Mouse (Mus musculus): ENCODE results near the gene Tox2. TPM values are rescaled to one million over a fixed set of nuclear protein-coding genes. Genes with fewer than 3 reads are reported as not detected.

The Tox2 gene
- 1 to 10 TPM in 2 of 4 experiments, under 1 TPM in 2; 0.66 to 2.7 (median 1.0) TPM for total RNA-seq (2022)

DNA sequence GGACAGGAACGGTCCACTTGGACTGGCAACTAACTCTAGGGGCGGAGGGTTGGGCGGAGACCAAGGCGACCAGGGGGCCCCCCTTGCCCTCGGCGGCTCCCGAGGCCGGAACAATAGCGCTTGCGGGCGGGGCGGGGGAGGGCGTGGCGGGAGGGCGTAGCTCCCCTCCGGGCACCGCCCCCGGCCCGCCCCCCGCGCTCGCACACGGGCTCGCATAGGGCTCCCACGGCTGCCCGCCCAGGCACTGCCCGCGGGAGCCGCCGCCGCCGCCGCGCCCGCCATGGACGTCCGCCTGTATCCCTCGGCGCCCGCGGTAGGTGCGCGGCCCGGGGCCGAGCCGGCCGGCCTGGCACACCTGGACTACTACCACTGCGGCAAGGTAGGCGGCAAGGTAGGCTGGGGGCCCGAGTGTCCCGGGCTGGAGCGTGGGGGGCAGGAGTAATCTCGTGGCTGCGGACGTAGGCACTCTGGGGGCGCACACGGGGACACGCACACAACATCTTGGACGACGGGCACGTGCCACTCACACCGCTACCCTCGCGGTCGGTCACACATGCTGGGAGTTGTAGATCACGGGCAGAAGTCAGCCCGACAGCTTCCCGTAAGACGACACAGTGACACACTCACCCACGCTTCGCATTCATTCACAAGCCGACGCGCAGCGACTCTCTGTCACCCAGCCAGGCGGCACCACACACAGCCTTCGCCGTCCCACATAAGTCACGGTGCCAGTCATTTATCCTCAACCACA is at the start of gene Tox2:
Gene Tox2, plus strand, starts transcription at position 242 of the 751 bp plus-strand sequence.
- peak; percentile 46 for DNase-seq (ENCODE audit: low spot score)

DNA sequence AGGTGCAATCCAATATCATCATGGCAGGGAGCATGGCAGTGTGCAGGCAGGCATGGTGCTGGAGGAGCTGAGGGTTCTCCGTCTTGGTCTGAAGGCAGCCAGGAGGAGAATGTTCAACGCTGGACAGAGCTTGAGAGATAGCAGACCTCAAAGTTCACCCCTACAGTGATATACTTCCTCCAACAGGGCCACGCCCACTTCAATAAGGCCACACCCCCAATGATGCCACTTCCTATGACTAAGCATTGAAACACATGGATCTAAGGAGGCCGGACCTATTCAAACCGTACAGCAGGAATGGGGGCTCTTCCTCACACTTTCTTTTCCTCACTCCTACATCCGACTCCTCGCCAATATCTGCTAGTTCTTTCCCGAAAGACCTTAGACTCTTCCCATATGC is 48.3 kb upstream of the Tox2 start:
- DNase-seq (ENCODE audit: low spot score), result no peak

GRCm38 (mm10) chr2:163158979-163159378 is 43.9 kb upstream of the Tox2 start:
- no peak for DNase-seq (ENCODE audit: low spot score)

- no peak for DNase-seq (ENCODE audit: low spot score)
Observed at GRCm38 (mm10) chr2:163164461-163164990, 38.4 kb upstream of the Tox2 start.

DNA sequence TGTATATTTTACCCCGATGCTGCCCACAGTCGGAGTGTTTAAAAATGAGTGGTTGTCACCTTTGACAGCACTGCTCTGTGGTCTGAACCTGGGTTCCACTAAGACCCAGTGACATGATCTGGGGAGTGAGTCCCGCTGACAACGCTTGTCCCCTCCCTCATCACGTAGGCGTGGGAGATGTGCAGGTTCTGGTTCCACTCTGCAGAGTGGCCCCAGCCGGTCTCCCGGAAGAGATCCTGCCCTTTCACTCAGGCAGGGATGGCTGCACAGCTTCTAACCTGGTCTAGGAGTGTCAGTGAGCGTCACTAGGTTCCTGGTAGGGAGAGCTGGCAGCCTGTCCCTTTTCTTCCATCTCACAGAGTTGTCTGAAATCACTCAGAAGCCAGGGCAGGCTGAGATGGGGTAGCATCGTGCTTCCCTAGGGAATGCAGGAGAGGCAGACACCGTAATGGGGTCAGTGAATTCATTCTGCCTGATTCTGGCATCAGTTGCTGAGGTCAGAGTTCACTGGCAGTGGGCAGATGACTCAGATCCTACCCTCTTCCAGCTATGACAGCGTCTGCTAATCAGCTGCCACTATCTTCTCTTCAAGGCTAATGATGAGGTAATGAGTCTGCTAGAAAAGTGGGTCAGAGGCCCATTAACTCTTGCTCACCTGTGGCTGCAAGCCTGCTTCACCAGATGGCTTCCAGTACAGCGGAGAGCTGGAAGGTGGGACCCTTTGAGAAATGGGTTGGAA is 36.7 kb upstream of the Tox2 start:
- DNase-seq (ENCODE audit: low spot score), result no peak

DNA sequence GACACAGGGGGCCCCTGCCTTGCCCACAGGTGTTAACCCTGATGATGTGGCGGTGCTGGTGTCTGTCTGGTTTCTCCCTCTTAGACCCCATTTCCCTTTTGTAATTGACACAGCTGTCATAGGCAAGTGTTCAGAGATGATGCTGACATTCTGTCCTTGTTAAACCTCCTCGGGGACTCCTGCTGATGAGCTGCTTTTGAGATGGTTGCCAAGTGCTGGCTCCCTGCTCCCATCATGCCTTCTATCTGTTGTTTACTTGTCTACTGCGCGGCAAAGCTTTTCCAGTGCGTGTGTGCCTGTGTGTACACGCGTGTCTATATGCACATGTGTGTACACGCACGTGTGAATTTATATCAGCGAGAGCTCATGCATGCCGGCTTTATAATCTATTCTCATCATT is 31.0 kb upstream of the Tox2 start:
- DNase-seq (ENCODE audit: low spot score), result no peak

GRCm38 (mm10) chr2:163174066-163174465 is 28.9 kb upstream of the Tox2 start:
- DNase-seq (ENCODE audit: low spot score), result no peak

GRCm38 (mm10) chr2:163175831-163176230 is 27.1 kb upstream of the Tox2 start:
- DNase-seq (ENCODE audit: low spot score), result no peak

DNA sequence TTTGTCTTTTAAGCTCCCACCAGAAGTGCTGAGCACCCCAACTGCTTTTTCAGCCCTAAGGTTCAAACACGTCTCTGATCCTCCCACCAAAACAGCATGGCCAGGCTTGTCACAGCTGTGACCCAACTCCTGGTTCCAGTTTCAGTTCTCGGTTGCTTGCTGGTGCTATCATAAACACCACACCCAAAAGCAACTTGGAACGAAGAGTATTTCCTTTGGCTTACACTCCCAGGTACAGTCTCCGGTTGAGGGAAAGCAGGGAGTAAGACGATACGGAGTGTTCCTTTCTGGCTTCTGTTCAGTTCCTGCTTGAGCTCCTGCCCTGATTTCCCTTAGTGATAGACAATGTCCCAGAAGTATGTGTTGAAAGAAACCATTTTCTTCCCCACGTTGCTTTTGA is 26.4 kb upstream of the Tox2 start:
- peak; percentile 52 for DNase-seq (ENCODE audit: low spot score)

DNA sequence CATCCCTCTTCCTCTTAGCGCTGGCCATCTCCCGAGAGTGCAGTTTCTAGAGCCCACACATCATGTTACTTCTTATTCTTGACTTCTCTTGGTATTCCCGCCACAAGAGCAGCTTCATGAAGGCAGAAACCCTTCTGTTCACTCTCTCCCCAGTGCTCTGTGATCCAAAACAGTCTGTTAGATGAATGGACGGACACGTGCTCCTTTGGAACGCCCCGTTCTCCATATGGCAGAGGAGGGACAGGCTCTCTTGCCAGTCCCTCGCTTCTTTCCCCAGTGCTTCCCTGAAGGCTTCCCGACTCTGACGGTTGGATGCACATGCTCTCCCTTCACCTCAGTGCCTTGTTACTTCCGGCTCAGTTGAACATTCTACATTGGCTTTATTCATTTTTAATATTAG is 15.4 kb upstream of the Tox2 start:
- DNase-seq (ENCODE audit: low spot score), result no peak

DNA sequence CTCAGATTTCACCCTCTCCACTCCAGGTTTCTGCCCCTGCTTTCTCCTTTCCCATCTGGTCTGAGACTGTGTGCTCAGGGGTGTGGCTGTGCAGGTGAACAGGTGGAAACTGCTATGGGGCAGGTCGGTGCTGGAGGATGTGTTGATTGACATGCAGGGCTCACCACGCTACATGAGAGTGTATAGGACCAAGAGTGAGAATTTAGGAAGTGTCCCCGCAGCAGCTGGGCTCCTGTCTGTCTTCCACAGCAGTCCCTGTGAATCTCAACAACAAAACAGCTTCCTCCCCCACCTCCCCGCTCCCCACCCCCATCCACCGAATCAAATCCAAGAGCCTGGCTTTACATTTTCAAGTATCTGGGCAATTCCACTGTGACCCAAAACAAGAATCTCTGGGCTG is 13.3 kb upstream of the Tox2 start:
- DNase-seq (ENCODE audit: low spot score), result no peak

- no peak for DNase-seq (ENCODE audit: low spot score)
Observed at GRCm38 (mm10) chr2:163190004-163190441, 12.9 kb upstream of the Tox2 start.

GRCm38 (mm10) chr2:163192485-163192884 is 10.4 kb upstream of the Tox2 start:
- no peak for DNase-seq (ENCODE audit: low spot score)

- DNase-seq (ENCODE audit: low spot score), result no peak
Observed at GRCm38 (mm10) chr2:163194015-163194414, 8.9 kb upstream of the Tox2 start.

DNA sequence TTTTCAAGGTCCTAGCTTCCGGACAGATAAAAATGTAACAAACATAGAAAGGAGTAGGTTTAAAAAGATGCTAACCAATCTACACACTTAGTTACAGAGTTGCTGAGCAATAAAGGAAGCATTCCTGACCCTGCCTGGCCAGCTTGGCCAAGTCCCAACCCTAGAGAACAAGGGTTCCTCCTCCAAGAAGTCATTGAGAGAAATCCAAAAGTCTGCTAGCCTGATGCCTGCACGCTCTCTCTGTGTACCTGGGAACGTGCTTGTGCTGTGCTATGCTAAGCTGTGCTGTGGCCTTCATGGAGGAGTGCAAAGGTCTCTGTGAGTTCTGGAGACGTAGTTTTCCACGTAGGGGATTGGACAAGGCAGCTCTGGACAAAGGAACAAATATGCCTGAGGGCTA is 8.4 kb upstream of the Tox2 start:
- DNase-seq (ENCODE audit: low spot score), result peak; percentile 1

DNA sequence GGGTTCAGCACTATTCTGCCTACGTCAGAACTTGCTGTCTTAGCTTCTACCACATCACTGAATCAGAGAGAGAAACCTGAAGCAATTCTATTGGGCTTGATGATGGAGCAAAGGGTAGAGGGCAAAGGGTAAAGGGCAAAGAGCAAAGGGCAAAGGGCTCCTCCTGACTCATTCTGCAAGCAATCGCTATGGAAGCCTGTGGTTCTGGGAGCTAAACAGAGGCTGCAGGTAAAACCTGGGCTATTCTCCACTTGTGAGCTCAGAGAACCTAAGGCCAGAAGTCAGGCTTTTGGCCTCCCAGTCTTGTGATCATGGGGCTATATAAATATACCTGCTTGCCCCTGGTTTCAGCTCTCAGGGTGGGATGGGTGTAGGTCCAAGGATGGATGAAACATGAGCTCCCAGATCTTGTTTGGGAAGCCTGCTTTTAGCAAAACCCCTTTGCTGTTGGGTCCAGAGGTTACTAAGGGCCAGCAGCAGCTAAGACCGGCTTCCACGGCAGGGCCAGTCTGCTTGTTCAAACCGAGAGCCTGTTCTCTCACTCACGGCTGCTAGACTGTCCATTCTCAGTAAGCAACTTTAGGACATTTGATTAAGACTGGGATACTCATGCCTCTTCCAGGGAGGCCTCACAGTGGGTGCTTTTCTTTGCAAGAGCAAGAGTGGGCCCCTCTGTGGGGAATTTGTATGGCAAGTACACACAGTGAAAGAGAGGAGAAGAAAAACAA is 7.7 kb upstream of the Tox2 start:
- no peak for DNase-seq (ENCODE audit: low spot score)

- no peak for DNase-seq (ENCODE audit: low spot score)
Observed at GRCm38 (mm10) chr2:163195834-163196145, 7.1 kb upstream of the Tox2 start.

DNA sequence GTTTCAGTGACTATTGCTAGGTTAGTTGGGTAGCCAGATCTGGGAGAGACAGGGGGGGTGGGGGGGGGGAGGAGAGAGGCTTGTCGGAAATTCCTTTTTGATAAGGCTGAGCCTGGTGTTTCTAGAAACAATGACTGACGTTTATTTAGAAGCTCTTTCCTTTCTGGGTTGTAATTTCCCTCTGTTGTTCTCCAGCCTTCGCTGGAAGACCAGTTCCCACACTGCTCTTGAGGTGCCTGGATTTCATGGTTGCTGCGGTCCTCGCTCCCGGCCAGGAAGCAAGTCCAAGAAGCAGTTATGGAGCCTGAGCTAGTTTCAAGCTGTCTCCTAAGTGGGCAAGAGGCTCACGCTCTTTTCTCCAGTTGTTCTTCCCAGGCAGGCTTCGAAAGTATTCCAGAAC is 1.0 kb upstream of the Tox2 start:
- no peak for DNase-seq (ENCODE audit: low spot score)

DNA sequence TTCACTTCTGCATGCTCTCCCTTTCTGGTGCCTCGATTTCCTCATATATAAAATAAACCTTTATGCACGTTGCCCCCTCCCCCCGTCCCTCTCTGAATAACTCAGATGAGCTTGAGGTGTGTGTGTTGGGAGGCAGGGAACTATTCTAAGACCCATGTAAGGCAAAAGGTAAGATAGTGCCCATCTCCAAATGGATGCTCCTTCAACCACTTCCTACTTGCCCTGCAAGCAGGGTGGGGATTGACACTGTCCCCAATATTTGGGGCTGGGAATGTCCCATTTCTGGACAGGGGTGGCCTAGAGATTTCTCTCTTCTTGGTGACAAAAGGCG is 407 bp upstream of the Tox2 start:
- no peak for DNase-seq (ENCODE audit: low spot score)

- no peak for DNase-seq (ENCODE audit: low spot score)
Observed at GRCm38 (mm10) chr2:163203635-163204547, 966 bp downstream of the Tox2 start.

GRCm38 (mm10) chr2:163204548-163205261 is 1.8 kb downstream of the Tox2 start:
- DNase-seq (ENCODE audit: low spot score), result no peak
